Mouse (Mus musculus) liver, embryonic 11.5 days (tissue): ENCODE data around the gene Sytl2. TPM values are rescaled to one million over a fixed set of nuclear protein-coding genes. Genes with fewer than 3 reads are reported as not detected.

Experiments used
- ATAC-seq: fragments of 200-750 bp; cut with Nextera tagmentation; replicated peaks from 2 replicates; pipeline ENCODE4 v1.8.0; 2017; ENCODE audit warnings: moderate number of reproducible peaks, mild to moderate bottlenecking, moderate TSS enrichment, moderate library complexity; ENCODE audit not compliant: low FRiP score
- DNase-seq: peaks from one replicate; pipeline ENCODE4 v3.0.0-alpha.2; 2017; ENCODE audit warnings: low spot score
- H3K27ac ChIP-seq: fragments of 300-500 bp; sonication (generic); 2 replicates; pipeline ENCODE4 v1.5.1; 2014; ENCODE audit warnings: mild to moderate bottlenecking, low read depth, low read length, control low read depth
- H3K27me3 ChIP-seq: fragments of 300-500 bp; sonication (generic); replicated peaks from 2 replicates; pipeline ENCODE4 v1.6.1; 2014; ENCODE audit warnings: low read length, mixed read lengths; ENCODE audit not compliant: control insufficient read depth, insufficient read depth
- H3K36me3 ChIP-seq: fragments of 300-500 bp; sonication (generic); 2 replicates; pipeline ENCODE4 v1.6.1; 2014; ENCODE audit warnings: mild to moderate bottlenecking, low read length, moderate library complexity, mixed read lengths; ENCODE audit not compliant: control insufficient read depth, insufficient read depth
- H3K4me1 ChIP-seq: fragments of 300-500 bp; sonication (generic); replicated peaks from 2 replicates; pipeline ENCODE4 v1.6.1; 2014; ENCODE audit warnings: low read length, mixed read lengths; ENCODE audit not compliant: control insufficient read depth, insufficient read depth
- H3K4me2 ChIP-seq: fragments of 300-500 bp; sonication (generic); 2 replicates; pipeline ENCODE4 v1.6.1; 2014; ENCODE audit warnings: mild to moderate bottlenecking, control low read depth, moderate library complexity
- H3K4me3 ChIP-seq: fragments of 300-500 bp; sonication (generic); 2 replicates; pipeline ENCODE4 v1.5.1; 2014; ENCODE audit warnings: low read depth, low read length, control low read depth
- H3K9ac ChIP-seq: fragments of 300-500 bp; sonication (generic); 2 replicates; pipeline ENCODE4 v1.6.1; 2014; ENCODE audit warnings: low read depth, low read length, control low read depth
- H3K9me3 ChIP-seq: fragments of 300-500 bp; sonication (generic); 2 replicates; pipeline ENCODE4 v1.6.1; 2016; ENCODE audit warnings: low read length, inconsistent platforms, mixed read lengths; ENCODE audit not compliant: control insufficient read depth
- WGBS: fragments of 180-500 bp; shearing (Covaris S2); extraction: QIAGEN DNeasy Blood & Tissue Kit; methylation state at CpG from one replicate; pipeline ENCODE4 v1.1.7; 2014; 5-methylcytosine and 5-hydroxymethylcytosine counted together
- polyA plus RNA-seq: library from polyadenylated mRNA; unstranded; fragments of >200 nt; fragmentation: Nextera tagmentation; extraction: Ambion mirVana; gene quantifications from 2 replicates; pipeline ENCODE4 v1.2.1, GENCODE M21; 2014

Sytl2 gene
- polyA plus RNA-seq, 1 experiment from 2014 or later: 1.9 TPM

DNA sequence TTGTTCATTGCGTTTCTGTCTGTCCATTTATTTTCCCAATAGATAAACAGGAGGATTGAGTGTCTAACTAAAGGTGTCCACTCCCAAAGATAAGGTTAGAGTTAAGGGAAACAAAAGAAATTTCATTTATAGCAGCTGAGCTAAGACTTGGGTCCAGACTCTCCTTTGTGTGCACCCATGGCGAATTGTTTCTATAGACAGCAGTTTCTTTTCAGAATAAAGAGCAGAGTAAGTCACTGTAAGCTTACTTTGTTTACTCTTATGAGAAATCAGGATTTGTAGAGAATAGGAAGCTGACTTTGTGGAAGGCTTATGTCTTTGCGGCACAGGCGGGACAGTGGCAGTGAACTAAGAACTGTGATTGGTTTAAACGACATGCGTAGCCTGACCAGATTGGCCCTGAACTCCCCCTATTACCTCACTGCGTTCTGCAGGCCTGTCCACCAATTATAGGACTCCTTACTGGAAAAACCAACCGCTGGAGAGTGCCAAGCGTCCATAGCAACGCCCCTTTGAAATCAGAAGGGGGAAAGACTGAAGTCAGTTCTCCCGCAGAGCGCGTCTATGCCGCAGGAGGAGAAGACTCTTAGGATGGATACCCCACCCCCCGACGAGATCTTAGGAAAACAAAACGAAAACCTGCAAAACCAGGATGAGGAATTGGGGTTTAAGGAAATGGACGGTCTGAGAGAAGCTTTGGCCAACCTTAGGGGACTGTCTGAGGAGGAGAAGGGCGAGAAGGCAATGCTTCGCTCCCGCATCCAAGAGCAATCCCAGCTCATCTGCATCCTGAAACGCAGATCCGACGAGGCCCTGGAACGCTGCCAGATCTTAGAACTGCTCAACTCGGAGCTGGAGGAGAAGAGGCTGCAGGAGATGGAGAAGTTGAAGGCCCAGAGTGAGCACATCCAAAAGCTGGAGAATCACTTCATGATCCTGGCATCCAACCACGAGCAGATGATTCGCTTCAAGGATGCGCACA is 124.3 kb downstream of the Sytl2 start, which contains the start of gene Ccdc89:
Gene Ccdc89, plus strand, starts transcription at position 558 of the 982 bp plus-strand sequence.
- Histone ChIP-seq H3K4me1 (no peaks in the 10 kb centered on the region; the same call in 1 of the 2 replicates), H3K9me3 (no peaks in the 10 kb centered on the region), H3K27ac (no peak within 1 kb of the TSS), H3K9ac (0 out of 2 replicates have a peak within 1 kb of the TSS, but pooled peaks have one; percentile 40), H3K27me3 (no peaks in the 10 kb centered on the region), H3K4me2 (peak within 1 kb of the TSS; percentile 60), H3K4me3 (peak within 1 kb of the TSS; percentile 40), H3K36me3 (no peaks in the 10 kb centered on the region)
- DNase-seq (peak; percentile 44), ATAC-seq (peak; percentile 96)
- 23% methylated on average over 29 of the region's 29 CpGs for WGBS

DNA sequence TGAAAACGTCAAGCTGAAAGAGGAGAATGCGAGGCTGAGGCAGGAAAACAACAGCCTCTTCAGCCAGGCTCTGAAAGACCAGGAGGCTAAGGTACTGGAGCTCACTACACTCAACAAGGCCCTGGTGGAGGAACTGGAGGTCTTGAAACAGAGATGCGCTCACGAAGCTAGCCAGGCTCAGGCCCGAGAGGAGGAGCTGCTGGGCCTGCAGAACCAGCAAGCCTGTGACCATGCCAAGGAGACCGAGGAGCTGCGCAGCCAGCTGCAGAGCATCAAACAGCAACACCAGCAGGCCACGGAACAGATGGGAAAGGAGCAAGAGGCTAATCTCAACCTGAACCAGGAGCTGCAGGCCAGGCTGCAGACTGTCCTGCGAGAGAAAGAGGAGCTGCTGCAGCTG is 125.0 kb downstream of the Sytl2 start:
- H3K9me3 ChIP-seq: no peaks in the 10 kb centered on the region
- 0 out of 2 replicates have a peak overlapping the region, but pooled peaks have one; percentile 40 for H3K9ac ChIP-seq
- no peaks in the 10 kb centered on the region for H3K27me3 ChIP-seq
- peak overlapping the region; percentile 60 for H3K4me2 ChIP-seq
- DNase-seq (no peak), ATAC-seq (no peak)
- H3K27ac ChIP-seq: no peak overlapping the region
- 60% methylated on average over 9 of the region's 9 CpGs for WGBS
- no peaks in the 10 kb centered on the region; the same call in 1 of the 2 replicates for H3K4me1 ChIP-seq
- H3K4me3 ChIP-seq: peak overlapping the region; percentile 40
- H3K36me3 ChIP-seq: no peaks in the 10 kb centered on the region

DNA sequence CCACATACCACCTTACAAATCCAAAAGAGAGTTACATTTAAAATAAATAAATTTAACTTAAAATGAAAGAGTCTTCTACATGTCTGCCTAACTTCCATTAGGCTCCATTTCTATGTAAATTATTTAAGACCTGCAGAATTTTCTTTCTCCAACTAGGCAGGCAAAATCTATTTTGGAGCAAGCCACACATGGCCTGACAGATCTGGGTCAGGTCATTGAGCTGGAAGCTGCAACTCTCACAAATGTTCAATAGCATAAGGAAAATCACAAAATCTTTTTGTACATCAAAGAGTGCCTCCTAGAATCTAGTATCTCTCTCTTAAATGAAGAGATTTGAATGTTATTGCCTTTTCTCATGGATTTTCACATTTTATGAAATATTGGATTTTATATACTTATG is 130.2 kb downstream of the Sytl2 start:
- H3K27me3 ChIP-seq: no peaks in the 10 kb centered on the region
- no peaks in the 10 kb centered on the region; the same call in 1 of the 2 replicates for H3K4me1 ChIP-seq
- no peak for DNase-seq
- H3K4me2 ChIP-seq: no peak overlapping the region
- ATAC-seq: no peak
- H3K9me3 ChIP-seq: no peaks in the 10 kb centered on the region
- H3K27ac ChIP-seq: no peak overlapping the region
- H3K36me3 ChIP-seq: no peaks in the 10 kb centered on the region
- H3K9ac ChIP-seq: no peak overlapping the region
- no peak overlapping the region for H3K4me3 ChIP-seq

DNA sequence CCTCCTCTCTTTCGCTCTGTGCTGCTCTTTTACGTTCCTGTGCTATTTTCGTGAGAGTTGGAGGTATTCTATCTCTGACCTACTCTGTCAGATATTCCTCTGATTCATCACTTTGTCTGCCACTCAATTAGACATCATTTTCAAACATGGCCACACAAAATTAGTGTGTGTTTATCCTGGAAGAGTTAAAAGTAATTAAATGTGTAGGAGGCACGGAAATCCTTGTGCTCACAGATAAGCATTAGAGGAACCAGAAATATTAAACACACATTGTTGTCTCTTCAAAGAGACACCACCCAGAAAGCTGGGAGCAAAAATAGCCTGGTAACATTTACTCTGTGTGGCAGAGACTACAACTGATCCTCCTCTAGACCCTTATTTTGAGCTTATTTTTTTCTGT is 138.0 kb downstream of the Sytl2 start:
- ATAC-seq (no peak), DNase-seq (no peak)
- H3K4me1 ChIP-seq: no peaks in the 10 kb centered on the region
- no peaks in the 10 kb centered on the region for H3K27me3 ChIP-seq
- no peak overlapping the region for H3K4me3 ChIP-seq
- 86% methylated on average over 4 of the region's 4 CpGs for WGBS
- no peak overlapping the region for H3K4me2 ChIP-seq
- no peak overlapping the region for H3K27ac ChIP-seq
- no peaks in the 10 kb centered on the region for H3K9me3 ChIP-seq
- no peak overlapping the region for H3K9ac ChIP-seq
- H3K36me3 ChIP-seq: no peaks in the 10 kb centered on the region

DNA sequence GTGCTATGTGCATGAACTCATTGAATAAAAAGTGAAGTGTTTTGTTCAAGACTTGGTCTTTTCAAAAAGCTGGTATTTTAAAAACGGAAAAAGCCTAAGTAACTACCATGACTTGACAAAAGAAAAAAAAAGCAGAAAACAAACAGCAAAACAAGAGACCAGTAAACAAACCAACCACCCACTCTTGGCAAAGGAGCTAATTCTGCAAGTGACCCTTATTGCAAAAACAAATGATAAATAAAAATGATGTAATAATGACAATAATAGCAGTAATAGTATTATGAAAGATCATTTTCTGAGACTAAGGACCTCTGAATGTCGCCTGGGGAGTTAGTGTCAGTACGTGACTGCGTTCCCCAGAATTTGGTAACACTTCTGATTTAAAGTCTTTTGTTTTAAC is 140.0 kb downstream of the Sytl2 start:
- no peak for DNase-seq
- Histone ChIP-seq H3K9me3 (no peaks in the 10 kb centered on the region), H3K4me3 (peak overlapping the region; percentile 99), H3K27ac (peak overlapping the region; percentile 49), H3K36me3 (no peaks in the 10 kb centered on the region), H3K4me1 (0 out of 2 replicates have a peak, but pooled peaks cover under 1% of the 10 kb centered on the region), H3K27me3 (no peaks in the 10 kb centered on the region), H3K4me2 (peak overlapping the region; percentile 97), H3K9ac (peak overlapping the region; percentile 98)
- no peak for ATAC-seq
- 13% methylated on average over 4 of the region's 4 CpGs for WGBS

DNA sequence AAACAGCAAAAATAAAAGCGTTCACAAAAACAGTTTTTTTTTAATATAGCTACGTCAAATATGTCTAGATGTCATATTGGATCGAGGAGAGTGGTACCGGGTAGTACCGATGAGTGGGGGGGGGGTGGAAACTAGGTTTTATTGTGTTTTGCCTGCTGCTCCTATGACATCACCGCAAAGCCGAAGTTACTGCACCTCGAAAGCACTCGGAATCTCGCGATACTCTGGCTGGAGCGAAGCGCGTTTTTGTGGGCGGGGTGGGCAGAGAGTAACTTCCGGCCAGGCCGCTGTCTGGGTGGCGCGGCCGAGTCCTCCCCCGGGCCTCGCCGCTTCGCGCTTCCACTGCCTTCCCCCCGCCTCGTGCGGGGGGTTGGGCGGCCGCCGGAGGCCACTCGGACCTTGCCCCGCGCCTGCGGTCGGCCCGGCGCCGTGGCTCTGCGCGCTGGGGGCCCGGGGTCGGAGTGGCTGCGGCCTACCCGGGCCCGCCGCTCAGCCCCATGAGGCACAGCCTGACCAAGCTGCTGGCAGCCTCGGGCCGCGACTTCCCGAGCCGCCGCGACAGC is 140.5 kb downstream of the Sytl2 start, which contains the start of gene Crebzf:
Gene Crebzf, plus strand, starts transcription at position 212 of the 563 bp plus-strand sequence.
- H3K9ac ChIP-seq: peak within 1 kb of the TSS; percentile 98
- peak within 1 kb of the TSS; percentile 99 for H3K4me3 ChIP-seq
- DNase-seq: peak; percentile 94
- peak within 1 kb of the TSS; percentile 97 for H3K4me2 ChIP-seq
- peaks cover 2% of the 10 kb centered on the region; the same call in 1 of the 2 replicates for H3K36me3 ChIP-seq
- H3K9me3 ChIP-seq: no peaks in the 10 kb centered on the region
- ATAC-seq: peak; percentile 93
- H3K27ac ChIP-seq: peak within 1 kb of the TSS; percentile 98
- H3K27me3 ChIP-seq: no peaks in the 10 kb centered on the region
- 0 out of 2 replicates have a peak, but pooled peaks cover 2% of the 10 kb centered on the region for H3K4me1 ChIP-seq
- under 1% methylated on average over 54 of the region's 54 CpGs for WGBS

DNA sequence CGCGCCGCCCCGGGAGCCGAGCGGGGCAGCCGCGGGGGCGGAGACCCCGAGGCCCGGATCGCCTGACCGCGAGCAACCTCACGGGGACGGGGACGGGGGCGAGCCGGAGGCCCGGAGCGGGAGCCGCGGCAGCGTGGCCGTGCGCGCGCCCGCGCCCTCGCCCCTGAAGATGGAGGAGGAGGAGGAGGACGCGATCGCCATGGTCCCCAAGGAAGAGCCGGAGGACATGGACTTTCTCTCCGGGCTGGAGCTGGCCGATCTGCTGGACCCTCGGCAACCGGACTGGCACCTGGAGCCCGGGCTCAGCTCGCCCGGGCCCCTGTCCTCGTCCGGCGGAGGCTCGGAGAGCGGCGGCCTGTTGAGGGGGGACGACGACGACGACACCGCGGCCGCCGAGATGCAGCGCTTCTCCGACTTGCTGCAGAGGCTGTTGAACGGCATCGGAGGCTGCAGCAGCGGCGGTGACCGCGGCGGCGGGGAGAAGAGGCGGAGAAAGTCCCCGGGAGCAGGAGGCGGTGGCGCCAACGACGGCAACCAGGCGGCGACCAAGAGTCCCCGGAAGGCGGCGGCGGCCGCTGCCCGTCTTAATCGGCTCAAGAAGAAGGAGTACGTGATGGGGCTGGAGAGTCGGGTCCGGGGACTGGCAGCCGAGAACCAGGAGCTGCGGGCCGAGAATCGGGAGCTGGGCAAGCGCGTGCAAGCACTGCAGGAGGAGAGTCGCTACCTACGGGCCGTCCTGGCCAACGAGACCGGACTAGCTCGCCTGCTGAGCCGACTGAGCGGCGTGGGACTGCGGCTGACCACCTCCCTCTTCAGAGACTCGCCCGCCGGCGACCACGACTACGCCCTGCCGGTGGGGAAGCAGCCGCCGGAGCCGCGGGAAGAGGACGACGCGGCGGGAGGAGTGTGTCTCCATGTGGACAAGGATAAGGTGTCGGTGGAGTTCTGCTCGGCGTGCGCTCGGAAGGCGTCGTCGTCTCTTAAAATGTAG is 141.3 kb downstream of the Sytl2 start:
- H3K27me3 ChIP-seq: no peaks in the 10 kb centered on the region
- H3K27ac ChIP-seq: peak overlapping the region; percentile 98
- under 1% methylated on average over 118 of the region's 123 CpGs for WGBS
- H3K9ac ChIP-seq: peak overlapping the region; percentile 98
- H3K9me3 ChIP-seq: no peaks in the 10 kb centered on the region
- peak overlapping the region; percentile 99 for H3K4me3 ChIP-seq
- peak overlapping the region; percentile 97 for H3K4me2 ChIP-seq
- peaks cover 3% of the 10 kb centered on the region; the same call in 1 of the 2 replicates for H3K36me3 ChIP-seq
- 0 out of 2 replicates have a peak, but pooled peaks cover 2% of the 10 kb centered on the region for H3K4me1 ChIP-seq
- DNase-seq (peak; percentile 71), ATAC-seq (peak; percentile 72)

DNA sequence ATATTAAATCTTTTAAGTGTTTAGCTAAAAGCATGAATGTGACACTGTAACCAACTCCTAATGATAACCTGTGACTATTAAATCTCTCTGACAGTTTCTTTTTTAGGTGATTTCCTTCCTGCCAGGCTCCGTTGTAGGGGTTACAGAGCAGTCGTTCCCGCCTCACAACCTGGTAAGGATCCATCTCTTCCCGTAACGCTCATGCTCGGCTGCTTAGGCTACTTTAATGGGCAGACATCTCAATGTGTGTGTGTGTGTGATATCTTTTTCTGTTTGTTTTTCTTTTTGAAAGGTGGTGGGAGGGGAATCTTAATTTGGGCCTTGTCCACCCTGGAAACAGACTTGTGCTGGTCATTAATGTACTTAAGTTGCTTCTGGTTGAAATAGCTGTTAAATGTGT is 142.2 kb downstream of the Sytl2 start:
- Histone ChIP-seq H3K9me3 (no peaks in the 10 kb centered on the region), H3K36me3 (peaks cover 3% of the 10 kb centered on the region; the same call in 1 of the 2 replicates), H3K4me2 (peak overlapping the region; percentile 97), H3K27ac (no peak overlapping the region), H3K4me1 (0 out of 2 replicates have a peak, but pooled peaks cover 2% of the 10 kb centered on the region), H3K4me3 (peak overlapping the region; percentile 99), H3K9ac (peak overlapping the region; percentile 98), H3K27me3 (no peaks in the 10 kb centered on the region)
- WGBS: 0% methylated on average over 6 of the region's 6 CpGs
- DNase-seq (peak; percentile 38), ATAC-seq (no peak)
